Mouse (Mus musculus) liver (tissue): ENCODE measurements around the gene Paqr9.
"Not testable (repeated sequence)": the region's sequence is repeated elsewhere in the genome, so short reads cannot be mapped to it uniquely, and the experiment has no call there.

Experiments used
- DNase-seq: peaks from one replicate; pipeline ENCODE4 v3.0.0-alpha.2; 2020; ENCODE audit warnings: mixed read lengths

Paqr9 gene

DNA sequence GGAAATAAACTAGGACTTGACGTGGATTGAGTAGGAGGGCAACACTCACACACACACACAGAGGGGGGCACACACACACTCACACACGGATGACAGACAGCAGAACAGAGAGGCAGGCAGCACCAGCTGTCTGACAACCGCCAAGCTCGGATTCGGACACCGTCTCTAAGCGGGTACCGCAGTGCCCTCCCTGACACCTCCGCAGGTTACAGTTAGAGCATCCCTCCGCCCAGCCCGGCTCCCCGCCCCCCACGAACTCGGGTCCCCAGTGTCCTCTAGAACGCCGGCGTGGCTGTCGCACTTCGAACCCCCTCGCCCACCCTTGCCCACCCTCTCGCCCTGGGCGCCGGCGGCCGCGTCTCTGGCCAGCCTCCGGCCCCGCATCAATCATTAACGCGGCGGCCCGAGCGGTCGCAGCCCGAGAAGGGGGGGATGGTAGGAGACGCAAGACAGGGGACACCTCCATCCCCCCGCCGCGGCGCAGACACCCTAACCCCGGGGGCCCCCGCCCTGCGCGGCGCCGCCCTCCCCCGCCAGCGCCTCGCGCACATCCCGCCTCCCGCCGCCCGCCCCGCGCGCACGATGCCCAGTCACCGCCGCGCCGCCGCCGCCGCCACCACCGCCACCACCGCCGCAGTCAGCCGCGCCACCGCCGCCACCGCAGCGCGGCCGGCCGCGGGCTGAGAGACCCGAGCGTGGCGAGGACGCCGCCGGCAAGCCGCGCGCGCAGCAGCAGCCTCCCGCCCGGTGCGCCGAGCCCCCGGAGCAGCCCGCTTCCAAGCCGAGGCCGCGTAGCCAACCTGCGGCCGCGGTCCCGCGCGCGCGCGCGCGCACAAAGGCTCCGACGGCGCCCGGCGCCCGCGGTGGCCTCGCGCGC, at the start of gene Paqr9:
Paqr9 (plus strand) TSS at position 599 of the 877 bp plus-strand sequence.
- DNase-seq, result peak; percentile 74

DNA sequence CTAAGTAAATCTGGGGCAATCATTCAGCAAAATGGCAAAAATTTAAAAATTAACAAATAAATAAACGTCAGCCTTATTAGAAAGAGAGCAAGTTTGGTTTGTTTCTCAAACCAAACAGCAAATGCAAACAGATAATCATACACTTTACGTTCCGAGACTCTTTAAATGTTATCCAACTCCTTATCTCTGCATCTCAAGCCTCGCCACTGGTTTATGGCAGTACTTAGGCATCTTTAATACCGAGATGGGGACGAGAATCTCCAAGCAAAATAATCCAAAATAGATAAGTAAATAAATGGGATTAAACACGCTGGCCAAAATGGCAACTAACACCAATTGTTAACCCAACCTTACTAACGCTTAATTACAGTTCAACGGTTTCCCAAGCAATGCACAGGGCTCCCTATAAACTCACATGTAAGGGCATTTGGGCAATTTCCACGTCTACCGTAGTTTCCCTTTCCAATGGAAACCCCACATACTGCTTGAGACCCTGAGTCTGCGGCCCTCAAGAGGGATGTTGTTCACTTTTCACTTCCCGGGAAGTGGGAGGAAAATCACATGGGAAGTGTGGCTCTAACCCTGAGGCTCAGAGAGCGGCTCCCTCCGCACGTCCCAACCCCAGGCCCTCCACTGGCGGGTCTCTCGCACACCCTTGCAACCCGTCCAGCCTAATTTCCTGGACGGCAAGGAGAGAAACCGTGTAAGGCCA, 48.6 kb upstream of the Paqr9 start:
- DNase-seq, result peak; percentile 21

DNA sequence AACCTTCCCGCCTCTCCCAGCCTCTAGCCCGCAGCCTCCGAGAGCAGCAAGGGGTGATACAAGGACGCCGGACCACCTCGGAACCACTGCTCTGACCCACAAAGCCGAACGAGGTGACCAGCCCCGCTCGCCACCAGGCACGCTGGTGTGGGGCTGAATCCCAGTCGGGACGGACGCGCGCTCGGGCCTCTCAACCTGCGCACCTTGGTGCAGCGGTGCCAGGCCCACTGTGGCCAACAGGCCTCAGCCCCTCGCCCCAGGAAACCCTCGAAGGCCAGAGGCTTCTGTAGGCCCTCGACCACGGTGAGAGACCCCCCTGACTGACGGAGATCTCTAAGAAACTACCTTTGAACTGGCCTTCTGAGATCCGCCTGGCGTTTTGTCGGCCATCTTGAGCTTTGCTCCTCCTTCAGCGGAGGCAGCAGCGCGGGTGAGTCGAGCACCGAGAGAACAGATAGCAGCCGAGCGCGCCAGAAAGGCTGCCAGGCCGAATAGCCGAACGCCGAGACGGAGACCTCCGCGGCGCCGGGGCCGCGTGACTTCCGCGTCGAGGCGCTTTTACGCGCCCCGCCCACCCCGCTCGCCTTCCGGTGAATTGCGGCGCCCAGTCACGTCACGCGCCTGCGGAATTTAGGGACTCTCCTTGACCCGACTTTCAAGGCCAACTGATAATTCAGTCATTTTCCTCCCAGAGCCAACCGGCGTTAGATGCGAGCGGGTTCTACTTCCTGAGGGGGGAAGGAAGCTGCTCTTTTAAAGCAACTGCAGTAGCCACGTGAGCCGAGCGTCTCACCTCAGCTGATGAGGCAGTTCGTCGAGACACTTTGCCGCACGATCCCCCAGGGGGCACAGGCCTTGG, 47.8 kb upstream of the Paqr9 start, which contains the start of gene U2surp:
U2surp (minus strand) TSS at position 525 of the 859 bp plus-strand sequence.
- peak; percentile 96 for DNase-seq

DNA sequence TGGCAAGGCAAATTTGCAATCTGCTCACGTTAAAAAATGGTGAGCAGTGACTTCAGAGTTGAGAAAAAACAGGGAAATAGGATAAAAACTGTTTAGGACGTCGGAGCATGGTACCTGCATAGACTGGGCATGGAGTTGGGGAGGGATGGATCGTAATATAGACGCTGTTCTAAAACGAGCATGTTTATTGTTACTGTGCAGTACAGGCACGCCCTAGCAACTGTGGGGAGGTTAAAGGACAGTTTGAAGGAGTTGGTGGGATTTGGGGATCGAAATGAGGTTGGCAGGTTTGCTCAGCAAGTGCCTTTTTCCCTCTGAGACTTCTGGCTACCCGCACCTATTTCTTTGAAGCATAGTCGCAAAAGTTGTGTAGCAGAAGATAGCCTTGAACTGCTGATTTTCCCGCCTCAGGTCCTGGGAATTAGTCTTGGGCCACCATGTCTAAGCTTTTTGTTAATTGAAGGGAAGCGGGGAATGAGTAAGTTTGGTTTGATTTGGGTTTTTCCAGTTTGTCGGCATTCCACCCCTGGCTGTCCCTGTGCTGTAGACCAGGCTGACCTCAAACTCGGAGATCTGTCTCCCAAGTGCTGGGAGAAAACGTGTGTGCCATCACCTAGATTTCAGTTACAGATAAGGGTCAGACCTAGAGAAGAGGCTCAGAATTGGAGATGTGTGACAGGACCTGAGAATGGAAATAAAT, 47.0 kb upstream of the Paqr9 start:
- DNase-seq, result no peak

DNA sequence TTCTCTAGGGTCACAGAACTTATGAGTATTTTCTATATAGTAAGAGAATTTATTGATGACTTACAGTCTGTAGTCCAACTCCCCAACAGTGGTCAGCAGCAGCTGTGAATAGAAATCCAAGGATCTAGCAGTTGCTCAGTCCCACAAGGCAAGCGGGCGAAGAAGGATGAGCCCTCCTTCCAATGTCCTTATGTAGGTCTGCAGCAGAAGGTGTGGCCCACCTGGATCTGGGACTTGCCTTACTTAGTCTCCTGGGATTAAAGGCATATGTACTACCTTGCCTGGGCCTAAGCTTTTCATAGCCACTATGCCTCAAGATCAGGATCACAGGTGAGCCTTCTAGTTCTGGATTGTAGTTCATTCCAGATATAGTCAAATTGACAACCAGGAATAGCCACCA, 45.7 kb upstream of the Paqr9 start:
- DNase-seq, result no peak

DNA sequence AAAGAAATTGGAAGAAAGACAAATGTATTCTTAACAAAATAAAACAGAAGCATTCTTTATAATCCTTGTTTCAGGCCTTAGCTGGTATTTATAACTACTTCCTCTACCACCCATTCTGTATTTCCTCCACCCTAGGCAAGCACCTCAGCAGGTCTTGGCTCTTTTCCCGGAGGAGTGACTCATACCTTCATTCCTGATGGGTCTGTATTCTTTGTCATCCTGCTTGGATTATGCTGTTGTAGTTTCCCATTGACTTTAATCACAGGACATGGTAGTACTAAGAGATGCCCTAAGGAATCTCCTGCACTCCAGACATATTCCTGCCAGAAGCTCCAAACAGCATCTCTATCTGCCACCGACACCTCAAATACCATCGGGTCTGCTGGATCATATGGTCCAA, 45.1 kb upstream of the Paqr9 start:
- not testable (repeated sequence) for DNase-seq

DNA sequence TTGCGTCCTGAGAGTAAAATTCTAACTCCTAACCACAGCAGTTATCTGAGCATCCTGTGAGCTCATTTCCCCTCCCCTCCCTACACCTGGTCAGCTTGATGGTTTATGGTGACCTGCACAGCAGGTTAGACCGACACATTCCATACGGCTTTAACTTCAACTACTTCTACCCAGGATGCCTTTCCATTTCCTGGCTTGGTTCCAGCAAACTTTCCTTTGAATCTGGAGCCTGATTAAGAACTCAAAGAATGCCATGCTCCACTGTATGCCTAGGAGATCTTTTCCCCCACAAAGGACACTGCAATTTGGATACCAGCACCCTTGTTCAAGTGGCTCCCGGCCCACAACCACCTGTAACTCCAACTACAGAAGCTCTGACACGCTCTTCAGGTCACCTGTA, 38.9 kb upstream of the Paqr9 start:
- DNase-seq, result no peak

DNA sequence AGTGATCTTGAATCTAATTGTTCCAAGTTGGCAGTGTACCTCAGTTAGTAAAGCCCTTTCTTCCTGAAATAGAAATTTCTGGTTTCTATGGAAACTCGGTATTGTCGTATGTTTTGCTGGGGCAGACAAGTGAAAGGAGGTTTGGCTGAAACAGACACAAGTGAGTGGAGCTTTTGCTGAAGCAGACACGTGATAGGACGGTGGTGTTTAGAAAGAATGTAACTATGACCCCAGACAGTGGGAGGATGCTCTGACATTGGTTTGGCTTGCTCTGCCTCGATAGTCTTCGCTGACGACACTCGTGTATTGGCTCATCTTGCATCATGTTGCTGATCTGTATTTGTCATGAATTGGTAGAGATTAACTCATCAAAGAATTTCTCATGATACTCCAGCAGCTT, 38.4 kb upstream of the Paqr9 start:
- no peak for DNase-seq

DNA sequence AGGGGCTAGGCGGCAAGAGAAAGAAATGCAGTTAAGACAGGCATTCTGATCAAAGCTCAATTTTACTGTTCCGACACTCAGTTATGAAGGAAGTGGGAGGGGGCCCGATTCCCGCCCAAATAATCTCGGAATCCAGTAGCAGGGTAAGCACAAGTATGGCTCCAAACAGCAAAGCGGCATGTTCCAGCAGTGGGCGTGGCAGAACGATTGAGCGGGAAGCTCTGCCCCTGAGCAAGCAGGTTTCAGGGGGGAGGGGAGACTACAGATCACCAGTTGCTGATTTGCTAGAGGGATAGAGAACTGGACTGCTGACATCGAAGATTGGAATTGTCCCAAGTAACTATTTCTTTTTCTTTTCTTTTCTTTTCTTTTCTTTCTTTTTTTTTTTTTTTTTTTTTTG, 37.9 kb upstream of the Paqr9 start:
- peak; percentile 66 for DNase-seq

DNA sequence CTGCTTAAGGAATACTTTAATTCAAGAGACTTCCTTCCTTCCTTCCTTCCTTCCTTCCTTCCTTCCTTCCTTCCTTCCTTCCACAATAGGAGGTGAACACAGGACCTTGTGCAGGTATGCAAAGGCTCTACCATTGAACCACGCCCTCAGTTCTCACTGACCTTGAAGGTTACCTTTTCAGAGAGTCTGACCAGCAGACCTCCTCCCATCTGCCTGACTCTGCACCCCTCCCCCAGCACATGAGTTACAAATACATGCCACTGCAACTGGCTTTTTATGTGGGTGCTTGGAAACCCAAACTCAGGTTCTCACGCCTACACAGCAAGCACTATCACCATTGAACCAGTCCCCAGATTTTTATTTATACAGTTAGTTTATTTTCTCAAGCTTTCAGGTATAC, 36.9 kb upstream of the Paqr9 start:
- no peak for DNase-seq

DNA sequence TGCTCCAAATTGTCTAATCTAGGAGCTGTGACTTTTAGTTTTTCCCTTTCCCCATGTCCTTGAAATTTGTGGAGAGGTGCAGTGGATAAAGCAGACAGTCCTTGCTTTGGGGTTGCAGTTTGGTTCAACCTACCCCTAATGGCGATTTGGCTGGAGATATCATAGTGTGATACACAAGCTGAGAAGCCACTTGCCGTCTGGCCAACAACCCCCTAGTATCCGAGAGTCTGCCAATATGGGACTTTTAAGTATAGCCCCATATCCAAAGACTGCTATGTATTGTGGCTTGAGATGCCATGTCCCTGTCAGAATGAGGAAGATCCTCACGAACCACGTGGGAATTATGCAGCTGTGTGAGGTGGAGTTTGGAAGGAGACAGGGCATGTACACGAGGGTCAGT, 34.1 kb upstream of the Paqr9 start:
- no peak for DNase-seq

DNA sequence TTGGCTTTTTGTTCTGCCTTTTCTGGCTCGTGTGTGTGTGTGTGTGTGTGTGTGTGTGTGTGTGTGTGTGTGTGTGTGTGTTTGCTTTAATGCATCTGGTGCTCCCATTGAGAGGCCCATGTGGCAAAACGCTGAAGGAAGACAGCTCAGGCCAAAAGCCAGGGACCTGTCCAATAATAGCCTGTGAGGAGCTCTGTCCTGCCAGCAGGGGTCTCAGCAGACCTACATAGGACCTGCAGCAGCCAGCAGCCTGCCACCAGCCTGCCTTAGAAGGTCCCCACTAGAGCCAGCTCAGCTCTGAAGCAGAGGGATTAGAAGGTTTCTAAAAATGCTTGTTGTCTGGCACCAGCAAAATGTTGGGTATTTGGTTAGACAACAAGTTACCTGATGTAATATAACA, 33.5 kb upstream of the Paqr9 start:
- peak; percentile 56 for DNase-seq

DNA sequence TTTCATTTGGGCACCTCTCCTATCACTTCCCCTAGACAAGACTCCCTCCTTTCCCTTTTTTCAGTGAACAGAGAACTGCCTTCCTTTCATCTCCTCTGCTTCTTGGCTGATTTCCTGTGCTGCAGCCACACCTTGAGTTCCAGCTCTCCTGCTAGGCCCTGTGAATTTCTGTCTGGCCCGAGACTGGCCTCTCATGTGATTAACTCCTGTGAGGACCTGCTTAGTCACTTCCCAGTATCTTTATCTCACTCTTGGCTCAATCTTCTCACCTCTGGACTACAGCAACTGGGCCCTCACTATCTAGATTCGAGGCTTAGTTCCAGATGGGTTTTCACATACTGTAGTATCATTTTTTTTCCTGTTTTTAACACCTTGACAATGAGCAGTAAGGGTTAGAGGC, 31.8 kb upstream of the Paqr9 start:
- no peak for DNase-seq

DNA sequence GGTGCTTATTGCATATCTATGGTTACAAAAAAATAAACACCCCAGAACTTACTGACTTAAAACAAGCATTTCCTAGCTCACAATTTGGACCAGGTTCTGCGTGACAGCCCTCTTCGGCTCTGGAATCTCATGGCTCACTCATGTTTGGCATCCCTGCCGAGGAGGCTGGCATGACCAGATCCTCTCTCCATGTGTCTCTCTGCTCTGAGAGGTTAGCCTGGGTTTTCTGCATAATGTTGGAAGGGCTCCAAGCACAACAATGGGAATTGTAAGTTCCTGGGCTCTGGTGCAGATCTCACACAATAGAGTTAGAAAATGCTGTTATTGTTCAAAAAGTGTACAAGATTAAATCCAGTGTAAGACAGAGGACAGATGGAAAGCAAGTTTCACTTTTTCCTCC, 28.3 kb upstream of the Paqr9 start:
- DNase-seq, result no peak

DNA sequence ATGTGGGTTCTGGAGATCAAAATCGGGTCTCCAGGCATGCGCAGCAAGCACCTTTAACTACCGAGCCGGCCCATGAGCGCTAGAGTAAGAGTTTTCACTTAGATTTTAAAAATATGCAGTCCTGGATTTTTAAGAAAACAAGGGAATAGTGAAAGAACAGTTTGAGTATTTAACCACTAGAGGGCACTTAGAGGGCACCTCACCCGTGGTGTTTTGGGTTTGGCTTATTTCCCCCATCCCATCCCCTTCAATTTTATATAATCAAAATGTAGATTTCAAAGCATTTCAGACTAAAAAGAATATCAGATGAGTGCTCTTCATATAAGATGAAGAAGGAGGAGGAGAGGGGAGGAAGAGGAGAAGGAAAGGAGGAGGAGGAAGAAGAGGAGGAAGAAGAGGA, 25.6 kb upstream of the Paqr9 start:
- DNase-seq, result no peak

DNA sequence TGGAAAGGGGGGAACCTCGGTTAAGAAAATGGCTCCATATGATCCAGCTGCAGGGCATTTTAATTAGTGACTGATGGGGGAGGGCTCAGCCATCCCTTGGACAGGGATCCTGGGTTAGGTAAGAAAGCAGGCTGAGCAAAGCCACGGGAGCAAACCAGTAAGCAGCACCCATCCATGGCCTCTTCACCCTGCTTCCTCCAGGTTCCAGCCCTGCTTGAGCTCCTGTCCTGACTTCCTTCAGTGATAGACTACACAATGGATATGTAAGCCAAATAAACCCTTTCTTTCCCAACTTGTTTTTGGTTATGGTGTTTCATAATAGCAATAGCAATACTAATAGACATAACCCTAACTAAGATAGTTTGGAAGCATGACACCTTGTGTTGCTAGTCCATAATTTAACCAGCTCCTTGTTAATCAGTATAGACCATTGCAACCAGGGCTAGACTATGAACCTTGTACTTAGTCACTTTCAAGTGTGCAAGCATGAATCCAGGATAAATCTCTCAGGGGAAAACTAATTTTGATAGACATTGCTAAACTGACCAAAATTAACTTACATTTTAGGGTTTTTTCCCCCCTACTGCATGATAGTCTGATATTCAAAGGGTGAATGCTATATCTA, 20.2 kb upstream of the Paqr9 start:
- DNase-seq, result no peak

DNA sequence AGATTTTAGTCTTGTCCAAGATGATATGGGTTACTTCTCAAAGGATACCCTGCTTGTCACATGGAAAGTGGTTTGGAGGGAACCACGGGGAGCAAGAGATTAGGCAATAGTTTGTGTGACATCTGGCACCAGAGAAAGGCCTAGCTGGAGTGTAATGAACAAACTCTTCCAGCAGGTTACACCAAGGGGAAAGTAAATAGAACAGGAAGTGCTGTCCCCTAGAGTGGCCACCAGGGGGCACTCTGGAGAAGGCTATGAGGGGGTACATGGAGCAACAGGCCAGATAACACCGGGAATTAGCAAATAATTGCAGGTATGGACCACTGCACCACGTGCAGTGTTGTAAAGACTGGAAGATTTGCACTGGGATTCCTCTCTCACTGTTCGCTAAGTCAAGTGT, 19.0 kb upstream of the Paqr9 start:
- peak; percentile 82 for DNase-seq

DNA sequence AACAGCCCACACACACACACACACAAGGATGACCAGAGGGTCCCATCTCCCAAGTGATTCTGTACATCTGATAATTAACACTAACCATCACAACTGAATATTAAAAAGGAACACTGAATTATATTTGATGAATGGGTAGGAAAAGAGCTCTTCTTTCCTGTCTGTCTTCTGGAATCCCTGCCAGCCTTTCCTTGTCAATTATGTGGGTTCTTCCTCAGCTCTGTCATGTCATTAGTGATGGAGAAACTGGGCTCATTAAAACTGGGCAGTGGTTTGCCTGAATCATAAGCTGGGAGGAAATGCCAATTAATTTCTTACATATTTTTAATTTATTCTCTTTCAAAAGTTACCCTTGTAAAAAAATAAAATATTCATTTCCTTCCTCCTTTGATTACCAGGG, 18.2 kb upstream of the Paqr9 start:
- DNase-seq, result no peak

DNA sequence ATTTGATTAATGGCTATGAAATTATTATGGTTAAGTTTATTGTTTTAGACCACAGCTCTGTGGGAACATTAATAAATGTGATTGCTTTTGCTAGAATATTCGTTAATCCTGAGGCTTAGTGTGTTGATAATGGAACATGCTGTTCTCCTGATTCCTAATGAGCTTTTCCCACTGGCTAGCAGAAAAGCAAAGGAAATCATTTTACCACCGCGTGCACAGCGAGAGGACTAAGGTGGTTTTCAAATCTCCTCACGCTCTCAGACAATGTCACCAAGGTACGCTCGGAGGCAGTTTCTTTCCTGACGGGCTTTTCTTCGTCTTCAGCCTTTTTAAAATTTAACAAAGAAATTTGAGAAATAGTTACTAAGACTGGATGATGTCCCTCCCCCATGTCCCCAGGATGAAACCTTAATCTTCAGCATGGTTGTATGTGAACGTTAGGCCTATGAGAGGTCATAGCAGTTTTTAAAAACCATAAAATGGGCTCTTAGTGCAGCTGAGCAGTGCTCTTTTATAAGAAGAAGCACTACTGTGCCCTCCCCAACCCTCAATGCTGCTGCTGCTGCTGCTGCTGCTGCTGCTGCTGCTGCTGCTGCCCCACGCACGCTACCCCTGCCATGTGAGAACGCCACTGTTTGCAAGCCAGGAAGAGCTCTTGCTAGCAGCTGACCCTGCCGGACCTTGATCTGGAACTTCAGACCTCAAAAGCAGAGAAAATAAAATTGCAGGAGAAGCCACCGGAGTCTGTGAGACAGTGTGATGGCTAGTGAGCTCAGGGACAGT, 17.6 kb upstream of the Paqr9 start:
- DNase-seq, result peak; percentile 36

DNA sequence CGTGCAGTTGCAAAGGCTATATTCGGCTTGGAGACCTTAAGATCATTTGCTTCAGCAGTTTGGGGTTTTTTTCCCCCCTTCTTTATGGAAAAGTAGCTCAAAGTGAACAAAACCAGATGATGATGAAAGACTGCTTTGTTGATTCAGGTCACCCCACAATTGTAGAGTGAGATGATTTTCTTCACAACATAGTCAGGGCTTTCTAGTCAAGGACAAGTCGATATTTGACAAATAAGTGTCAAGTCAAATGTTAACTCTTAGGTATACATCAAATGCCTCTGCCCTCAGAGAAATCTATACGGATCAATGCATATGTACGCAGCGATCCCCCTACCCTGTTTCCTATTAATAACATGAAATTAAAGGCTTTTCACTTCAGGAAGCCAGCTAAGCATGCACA, 17.0 kb upstream of the Paqr9 start:
- no peak for DNase-seq

DNA sequence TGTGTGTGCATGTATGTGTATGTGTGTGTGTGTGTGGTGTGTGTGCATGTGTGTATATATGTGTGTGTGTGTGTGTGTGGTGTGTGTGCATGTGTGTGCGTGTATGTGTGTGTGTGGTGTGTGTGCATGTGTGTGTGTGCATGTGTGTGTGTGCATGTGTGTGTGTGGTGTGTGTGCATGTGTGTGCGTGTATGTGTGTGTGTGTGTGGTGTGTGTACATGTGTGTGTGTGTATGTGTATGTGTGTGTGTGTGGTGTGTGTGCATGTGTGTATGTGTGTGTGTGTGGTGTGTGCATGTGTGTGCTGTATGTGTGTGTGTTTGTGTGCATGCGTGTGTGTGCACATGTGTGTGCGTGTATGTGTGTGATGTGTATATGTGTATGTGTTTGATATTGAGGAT, 14.9 kb upstream of the Paqr9 start:
- no peak for DNase-seq
